Mouse (Mus musculus): ENCODE data around the gene Foxp1. TPM values are rescaled to one million over a fixed set of nuclear protein-coding genes. Genes with fewer than 3 reads are reported as not detected.
A peak's percentile ranks its signal among the peaks of the same experiment; 100 is the strongest.

Foxp1 gene
- total and polyA plus RNA-seq, 3 experiments: 57.4 to 88.1 (median 79.8) TPM

- peaks cover 5% of the 10 kb centered on the region; the same call in 1 of the 2 replicates for H3K4me1 ChIP-seq (ENCODE audit: insufficient read depth, low read depth, low read length)
- H3K4me3 ChIP-seq (ENCODE audit: low read depth, low read length): no peak overlapping the region
- H3K27me3 ChIP-seq (ENCODE audit: insufficient read depth, low read length): no peaks in the 10 kb centered on the region
- TF ChIP-seq POLR2AphosphoS5 (IDR thresholded peaks at IDR 0.05; ENCODE audit: insufficient replicate concordance, low read depth, low read length): no peak
- TF ChIP-seq GATA2 (IDR thresholded peaks at IDR 0.05; ENCODE audit: borderline replicate concordance, low read depth, low read length): no peak
- TF ChIP-seq GATA1 (IDR thresholded peaks at IDR 0.05; ENCODE audit: borderline replicate concordance, low read length): no peak
- no peak for TF ChIP-seq TAL1 (conservative IDR thresholded peaks at IDR 0.05; ENCODE audit: low read depth, low read length)
- TF ChIP-seq CTCF (IDR thresholded peaks at IDR 0.05; ENCODE audit: low read depth, low read length): no peak
- DNase-seq (ENCODE audit: low spot score) (no peak), ATAC-seq (ENCODE audit: extremely low read depth, insufficient number of reproducible peaks, low FRiP score, poor library complexity, severe bottlenecking) (no peak; the same call in 1 of the 2 replicates)
- H3K9me3 ChIP-seq (replicated peaks): no peaks in the 10 kb centered on the region
- peaks cover 7% of the 10 kb centered on the region for H3K36me3 ChIP-seq (replicated peaks)
Measured at GRCm38 (mm10) chr6:99263061-99263885, 259.2 kb downstream of the Foxp1 start.

- ATAC-seq (ENCODE audit: extremely low read depth, insufficient number of reproducible peaks, low FRiP score, poor library complexity, severe bottlenecking) (no peak), DNase-seq (ENCODE audit: low spot score) (no peak)
- H3K36me3 ChIP-seq (replicated peaks): peaks cover 7% of the 10 kb centered on the region
- H3K27me3 ChIP-seq (ENCODE audit: insufficient read depth, low read length): no peaks in the 10 kb centered on the region
- H3K4me1 ChIP-seq (ENCODE audit: insufficient read depth, low read depth, low read length): peaks cover 5% of the 10 kb centered on the region; the same call in 1 of the 2 replicates
- no peak for TF ChIP-seq CTCF (IDR thresholded peaks at IDR 0.05; ENCODE audit: low read depth, low read length)
- no peak for TF ChIP-seq GATA1 (IDR thresholded peaks at IDR 0.05; ENCODE audit: borderline replicate concordance, low read length)
- TF ChIP-seq POLR2AphosphoS5 (IDR thresholded peaks at IDR 0.05; ENCODE audit: insufficient replicate concordance, low read depth, low read length): no peak
- TF ChIP-seq GATA2 (IDR thresholded peaks at IDR 0.05; ENCODE audit: borderline replicate concordance, low read depth, low read length): no peak
- TF ChIP-seq TAL1 (conservative IDR thresholded peaks at IDR 0.05; ENCODE audit: low read depth, low read length): no peak
- no peaks in the 10 kb centered on the region for H3K9me3 ChIP-seq (replicated peaks)
- no peak overlapping the region for H3K4me3 ChIP-seq (ENCODE audit: low read depth, low read length)
Measured at GRCm38 (mm10) chr6:99261737-99262130, 260.8 kb downstream of the Foxp1 start.

- DNase-seq (ENCODE audit: low spot score) (no peak), ATAC-seq (ENCODE audit: extremely low read depth, insufficient number of reproducible peaks, low FRiP score, poor library complexity, severe bottlenecking) (peak; percentile 4; the same call in 1 of the 2 replicates)
- no peaks in the 10 kb centered on the region for H3K27me3 ChIP-seq (ENCODE audit: insufficient read depth, low read length)
- H3K4me1 ChIP-seq (ENCODE audit: insufficient read depth, low read depth, low read length): peaks cover 5% of the 10 kb centered on the region; the same call in 1 of the 2 replicates
- no peak for TF ChIP-seq TAL1 (conservative IDR thresholded peaks at IDR 0.05; ENCODE audit: low read depth, low read length)
- TF ChIP-seq GATA1 (IDR thresholded peaks at IDR 0.05; ENCODE audit: borderline replicate concordance, low read length): no peak
- no peak for TF ChIP-seq GATA2 (IDR thresholded peaks at IDR 0.05; ENCODE audit: borderline replicate concordance, low read depth, low read length)
- no peak for TF ChIP-seq CTCF (IDR thresholded peaks at IDR 0.05; ENCODE audit: low read depth, low read length)
- no peak for TF ChIP-seq POLR2AphosphoS5 (IDR thresholded peaks at IDR 0.05; ENCODE audit: insufficient replicate concordance, low read depth, low read length)
- peaks cover 7% of the 10 kb centered on the region for H3K36me3 ChIP-seq (replicated peaks)
- no peak overlapping the region for H3K4me3 ChIP-seq (ENCODE audit: low read depth, low read length)
- H3K9me3 ChIP-seq (replicated peaks): no peaks in the 10 kb centered on the region
Measured at GRCm38 (mm10) chr6:99260941-99261736, 261.4 kb downstream of the Foxp1 start.

GRCm38 (mm10) chr6:99258346-99258745, 264.2 kb downstream of the Foxp1 start:
- Histone ChIP-seq H3K9me3 (replicated peaks) (no peaks in the 10 kb centered on the region), H3K4me3 (ENCODE audit: low read depth, low read length) (no peak overlapping the region), H3K4me1 (ENCODE audit: insufficient read depth, low read depth, low read length) (no peaks in the 10 kb centered on the region), H3K27me3 (ENCODE audit: insufficient read depth, low read length) (no peaks in the 10 kb centered on the region), H3K36me3 (replicated peaks) (peaks cover 7% of the 10 kb centered on the region)
- TF ChIP-seq POLR2AphosphoS5 (IDR thresholded peaks at IDR 0.05; ENCODE audit: insufficient replicate concordance, low read depth, low read length) (no peak), CTCF (IDR thresholded peaks at IDR 0.05; ENCODE audit: low read depth, low read length) (no peak)
- DNase-seq (ENCODE audit: low spot score) (no peak), ATAC-seq (ENCODE audit: extremely low read depth, insufficient number of reproducible peaks, low FRiP score, poor library complexity, severe bottlenecking) (no peak)

- Histone ChIP-seq H3K4me3 (ENCODE audit: low read depth, low read length) (no peak overlapping the region), H3K27me3 (ENCODE audit: insufficient read depth, low read length) (no peaks in the 10 kb centered on the region), H3K9me3 (replicated peaks) (no peaks in the 10 kb centered on the region), H3K36me3 (replicated peaks) (peaks cover 7% of the 10 kb centered on the region), H3K4me1 (ENCODE audit: insufficient read depth, low read depth, low read length) (no peaks in the 10 kb centered on the region)
- DNase-seq (ENCODE audit: low spot score): no peak
- TF ChIP-seq GATA2 (IDR thresholded peaks at IDR 0.05; ENCODE audit: borderline replicate concordance, low read depth, low read length) (no peak), TAL1 (conservative IDR thresholded peaks at IDR 0.05; ENCODE audit: low read depth, low read length) (no peak), GATA1 (IDR thresholded peaks at IDR 0.05; ENCODE audit: borderline replicate concordance, low read length) (no peak), POLR2AphosphoS5 (IDR thresholded peaks at IDR 0.05; ENCODE audit: insufficient replicate concordance, low read depth, low read length) (no peak), CTCF (IDR thresholded peaks at IDR 0.05; ENCODE audit: low read depth, low read length) (no peak)
- no peak for ATAC-seq (ENCODE audit: extremely low read depth, insufficient number of reproducible peaks, low FRiP score, poor library complexity, severe bottlenecking)
Measured at GRCm38 (mm10) chr6:99257676-99258075, 264.8 kb downstream of the Foxp1 start.

- H3K4me3 ChIP-seq (ENCODE audit: low read depth, low read length): no peak overlapping the region
- H3K9me3 ChIP-seq (replicated peaks): no peaks in the 10 kb centered on the region
- peaks cover under 1% of the 10 kb centered on the region for H3K36me3 ChIP-seq (replicated peaks)
- no peak for DNase-seq (ENCODE audit: low spot score)
- TF ChIP-seq TAL1 (conservative IDR thresholded peaks at IDR 0.05; ENCODE audit: low read depth, low read length) (no peak), CTCF (IDR thresholded peaks at IDR 0.05; ENCODE audit: low read depth, low read length) (no peak), GATA2 (IDR thresholded peaks at IDR 0.05; ENCODE audit: borderline replicate concordance, low read depth, low read length) (no peak), GATA1 (IDR thresholded peaks at IDR 0.05; ENCODE audit: borderline replicate concordance, low read length) (no peak), POLR2AphosphoS5 (IDR thresholded peaks at IDR 0.05; ENCODE audit: insufficient replicate concordance, low read depth, low read length) (no peak)
- H3K27me3 ChIP-seq (ENCODE audit: insufficient read depth, low read length): no peaks in the 10 kb centered on the region
- no peaks in the 10 kb centered on the region for H3K4me1 ChIP-seq (ENCODE audit: insufficient read depth, low read depth, low read length)
- ATAC-seq (ENCODE audit: extremely low read depth, insufficient number of reproducible peaks, low FRiP score, poor library complexity, severe bottlenecking): no peak
Measured at GRCm38 (mm10) chr6:99253331-99253730, 269.2 kb downstream of the Foxp1 start.

All from G1E (cell line).